Mouse (Mus musculus): ENCODE measurements around the gene Lypd3. TPM values are rescaled to one million over a fixed set of nuclear protein-coding genes. Genes with fewer than 3 reads are reported as not detected.

The Lypd3 gene
- polyA plus RNA-seq, 1 experiment: 0.48 TPM

DNA sequence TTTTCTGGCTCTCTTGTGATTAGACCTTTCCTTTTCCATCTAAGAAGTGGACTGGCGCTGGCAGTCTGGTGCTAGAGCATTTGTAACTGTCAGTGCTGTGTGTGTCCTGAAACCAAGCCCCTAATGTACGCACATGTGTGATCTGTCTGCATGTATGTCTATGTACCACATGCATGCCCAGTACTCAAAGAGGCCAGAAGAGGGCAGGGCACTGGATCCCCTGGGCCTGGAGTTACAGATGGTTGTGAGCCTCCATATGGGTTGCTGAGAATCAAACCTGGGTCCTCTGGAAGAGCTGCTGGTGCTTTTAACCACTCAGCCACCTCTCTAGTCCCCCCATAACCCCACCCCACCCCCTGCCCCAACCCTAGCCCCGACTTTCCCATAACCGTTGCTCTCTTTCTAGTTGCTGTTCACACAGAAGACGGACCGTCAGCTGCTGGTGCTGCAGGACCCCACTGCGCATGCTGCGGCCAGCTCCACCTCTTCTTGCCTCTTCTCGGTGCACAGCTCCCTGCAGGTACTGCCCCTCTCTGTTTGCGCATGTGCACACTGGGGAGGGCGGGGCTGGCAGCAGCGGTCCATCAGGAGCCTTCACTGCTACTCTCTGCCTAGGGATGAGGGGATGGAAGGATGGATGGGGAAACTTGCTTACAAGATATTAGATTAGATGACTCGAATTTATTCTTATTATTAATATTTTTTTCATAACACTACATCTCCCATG lies 16.5 kb upstream of the Lypd3 start:
- H3K9me3 ChIP-seq (replicated peaks; ENCODE audit: control insufficient read depth, insufficient read depth, low read length, poor library complexity, severe bottlenecking): no peaks in the 10 kb centered on the region
- TF ChIP-seq CTCF (IDR thresholded peaks at IDR 0.05; ENCODE audit: low read depth, low read length) (peak; percentile 54), POLR2A (IDR thresholded peaks at IDR 0.05; ENCODE audit: insufficient read depth, low read length) (no peak), EP300 (IDR thresholded peaks at IDR 0.05; ENCODE audit: insufficient read depth, low read depth, low read length) (no peak)
- H3K27ac ChIP-seq (ENCODE audit: insufficient read depth, low read length): no peak overlapping the region
- H3K27me3 ChIP-seq (ENCODE audit: control insufficient read depth, insufficient read depth, low read length, poor library complexity, severe bottlenecking): no peaks in the 10 kb centered on the region
- H3K4me1 ChIP-seq (ENCODE audit: control insufficient read depth, insufficient read depth, low read length): peaks cover 2% of the 10 kb centered on the region
- H3K36me3 ChIP-seq (ENCODE audit: control insufficient read depth, insufficient read depth, low read length, poor library complexity, severe bottlenecking): no peaks in the 10 kb centered on the region
- 0 out of 2 replicates have a peak overlapping the region, but pooled peaks have one; percentile 30 for H3K9ac ChIP-seq (ENCODE audit: low read depth, poor library complexity, severe bottlenecking)
- peak overlapping the region; percentile 49 for H3K4me3 ChIP-seq (ENCODE audit: low read depth, low read length)

DNA sequence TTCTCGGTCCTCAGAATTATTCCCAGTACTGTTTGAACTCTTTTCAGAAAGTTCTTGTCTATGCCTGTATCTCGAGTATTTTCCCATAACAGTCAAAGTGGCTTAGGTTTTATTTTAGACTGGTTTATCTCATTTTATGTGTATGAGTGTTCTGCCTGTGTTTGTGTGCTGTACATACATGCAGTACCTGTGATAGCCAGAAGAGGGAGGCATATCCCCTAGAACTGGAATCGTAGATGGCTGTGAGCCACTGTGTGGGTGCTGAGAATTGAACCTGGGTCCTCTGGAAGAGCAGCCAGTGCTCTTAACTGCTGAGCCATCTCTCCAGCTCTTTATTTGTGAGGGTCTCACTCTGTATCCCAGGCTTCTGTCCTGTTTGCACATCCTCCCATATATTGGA lies 15.2 kb upstream of the Lypd3 start:
- no peaks in the 10 kb centered on the region for H3K9me3 ChIP-seq (replicated peaks; ENCODE audit: control insufficient read depth, insufficient read depth, low read length, poor library complexity, severe bottlenecking)
- no peaks in the 10 kb centered on the region for H3K27me3 ChIP-seq (ENCODE audit: control insufficient read depth, insufficient read depth, low read length, poor library complexity, severe bottlenecking)
- H3K27ac ChIP-seq (ENCODE audit: insufficient read depth, low read length): no peak overlapping the region
- TF ChIP-seq CTCF (IDR thresholded peaks at IDR 0.05; ENCODE audit: low read depth, low read length) (peak; percentile 3), POLR2A (IDR thresholded peaks at IDR 0.05; ENCODE audit: insufficient read depth, low read length) (no peak)
- H3K4me3 ChIP-seq (ENCODE audit: low read depth, low read length): no peak overlapping the region
- no peaks in the 10 kb centered on the region for H3K36me3 ChIP-seq (ENCODE audit: control insufficient read depth, insufficient read depth, low read length, poor library complexity, severe bottlenecking)
- H3K9ac ChIP-seq (ENCODE audit: low read depth, poor library complexity, severe bottlenecking): no peak overlapping the region
- peaks cover 9% of the 10 kb centered on the region for H3K4me1 ChIP-seq (ENCODE audit: control insufficient read depth, insufficient read depth, low read length)

DNA sequence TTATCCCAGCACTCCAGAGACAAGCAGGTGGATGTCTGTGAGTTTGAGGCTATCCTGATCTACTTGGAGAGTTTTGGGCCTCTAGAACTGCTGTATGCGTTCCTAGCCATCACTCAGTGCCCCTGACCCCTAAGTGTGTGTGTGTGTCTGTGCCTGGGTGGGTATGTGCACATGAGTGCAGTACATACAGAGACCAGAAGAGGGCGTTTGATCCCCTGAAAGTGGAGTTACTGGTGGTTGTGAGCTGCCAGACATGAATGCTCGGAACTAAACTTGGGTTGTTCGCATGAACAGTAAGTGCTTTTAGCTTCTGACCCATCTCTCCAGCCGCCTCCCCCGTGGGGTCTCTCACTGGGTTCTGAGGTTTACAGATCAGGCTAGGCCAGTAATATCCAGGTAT lies 13.4 kb upstream of the Lypd3 start:
- H3K36me3 ChIP-seq (ENCODE audit: control insufficient read depth, insufficient read depth, low read length, poor library complexity, severe bottlenecking): no peaks in the 10 kb centered on the region
- H3K9me3 ChIP-seq (replicated peaks; ENCODE audit: control insufficient read depth, insufficient read depth, low read length, poor library complexity, severe bottlenecking): no peaks in the 10 kb centered on the region
- H3K4me1 ChIP-seq (ENCODE audit: control insufficient read depth, insufficient read depth, low read length): peaks cover 9% of the 10 kb centered on the region
- no peak overlapping the region for H3K4me3 ChIP-seq (ENCODE audit: low read depth, low read length)
- TF ChIP-seq EP300 (IDR thresholded peaks at IDR 0.05; ENCODE audit: insufficient read depth, low read depth, low read length) (no peak), CTCF (IDR thresholded peaks at IDR 0.05; ENCODE audit: low read depth, low read length) (peak; percentile 4), POLR2A (IDR thresholded peaks at IDR 0.05; ENCODE audit: insufficient read depth, low read length) (no peak)
- H3K27me3 ChIP-seq (ENCODE audit: control insufficient read depth, insufficient read depth, low read length, poor library complexity, severe bottlenecking): no peaks in the 10 kb centered on the region
- no peak overlapping the region for H3K9ac ChIP-seq (ENCODE audit: low read depth, poor library complexity, severe bottlenecking)
- H3K27ac ChIP-seq (ENCODE audit: insufficient read depth, low read length): no peak overlapping the region

DNA sequence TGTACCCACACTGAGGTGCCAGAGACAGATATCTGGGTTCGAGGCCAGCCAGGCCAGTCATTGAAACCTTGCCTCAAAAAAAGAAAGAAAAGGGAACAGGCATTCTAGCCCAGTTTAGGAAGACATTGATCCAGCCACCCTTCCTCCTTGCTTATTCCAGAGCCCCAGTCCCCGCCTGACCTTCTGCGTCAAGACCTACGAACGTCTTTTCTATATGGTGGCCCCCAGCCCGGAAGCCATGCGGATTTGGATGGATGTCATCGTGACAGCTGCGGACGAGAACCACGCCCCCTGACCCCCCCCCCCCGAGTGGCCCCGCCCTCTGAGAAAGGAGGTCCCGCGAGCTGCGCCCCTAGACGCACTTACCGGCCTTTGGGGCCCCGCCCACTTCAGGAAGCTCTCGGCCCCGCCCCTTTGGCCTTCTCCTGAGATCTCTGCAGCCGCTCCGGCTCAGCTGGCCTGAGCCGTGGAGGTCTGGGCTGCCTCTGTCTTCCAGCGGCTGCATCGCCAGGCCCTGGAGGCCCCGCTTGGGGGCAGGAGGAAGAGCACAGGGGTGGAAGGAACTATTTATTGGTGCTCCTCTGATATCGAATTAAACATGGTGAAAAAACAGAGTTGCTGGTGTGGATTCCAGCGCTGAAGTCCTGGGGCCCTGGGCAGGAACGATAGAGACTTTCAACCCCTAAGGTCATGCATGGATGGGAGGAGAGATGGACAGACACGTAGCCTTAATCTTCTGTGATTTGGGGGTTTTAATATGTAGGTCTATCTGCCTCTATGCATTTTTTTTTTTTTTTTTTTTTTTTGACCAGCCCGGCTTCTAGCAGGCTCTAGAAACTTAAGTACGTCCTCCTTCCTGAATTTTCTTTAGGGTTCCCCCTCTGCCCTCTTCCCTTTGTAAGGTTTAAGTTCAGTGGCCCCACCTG lies 7.4 kb upstream of the Lypd3 start:
- peaks cover 17% of the 10 kb centered on the region for H3K4me1 ChIP-seq (ENCODE audit: control insufficient read depth, insufficient read depth, low read length)
- H3K9ac ChIP-seq (ENCODE audit: low read depth, poor library complexity, severe bottlenecking): peak overlapping the region; percentile 32; the same call in 1 of the 2 replicates
- TF ChIP-seq CTCF (IDR thresholded peaks at IDR 0.05; ENCODE audit: low read depth, low read length) (no peak), POLR2A (IDR thresholded peaks at IDR 0.05; ENCODE audit: insufficient read depth, low read length) (peak; percentile 57)
- H3K36me3 ChIP-seq (ENCODE audit: control insufficient read depth, insufficient read depth, low read length, poor library complexity, severe bottlenecking): no peaks in the 10 kb centered on the region
- peak overlapping the region; percentile 31; the same call in 1 of the 2 replicates for H3K4me3 ChIP-seq (ENCODE audit: low read depth, low read length)
- H3K27ac ChIP-seq (ENCODE audit: insufficient read depth, low read length): no peak overlapping the region
- H3K9me3 ChIP-seq (replicated peaks; ENCODE audit: control insufficient read depth, insufficient read depth, low read length, poor library complexity, severe bottlenecking): no peaks in the 10 kb centered on the region
- no peaks in the 10 kb centered on the region for H3K27me3 ChIP-seq (ENCODE audit: control insufficient read depth, insufficient read depth, low read length, poor library complexity, severe bottlenecking)

DNA sequence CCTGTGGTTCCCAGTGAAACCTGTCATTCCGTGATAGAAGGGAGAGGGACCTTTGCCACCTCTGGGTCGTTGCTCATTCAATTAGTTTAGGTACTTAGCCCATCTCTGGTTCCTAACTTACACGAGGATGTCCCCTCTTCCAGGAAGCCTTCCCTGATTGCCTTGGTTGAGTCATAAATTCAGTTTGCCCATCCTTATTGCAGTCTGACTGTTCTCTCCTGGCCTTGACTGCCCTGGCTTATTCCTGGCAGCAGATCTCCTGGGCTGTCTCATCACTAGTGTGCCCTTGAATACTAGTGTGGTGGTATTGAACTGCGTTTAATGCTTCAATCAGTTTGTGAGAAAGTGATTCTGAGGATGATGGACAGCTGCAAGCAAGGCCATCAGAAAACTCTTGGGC lies 6.7 kb upstream of the Lypd3 start:
- Histone ChIP-seq H3K9ac (ENCODE audit: low read depth, poor library complexity, severe bottlenecking) (peak overlapping the region; percentile 32; the same call in 1 of the 2 replicates), H3K4me3 (ENCODE audit: low read depth, low read length) (no peak overlapping the region), H3K27ac (ENCODE audit: insufficient read depth, low read length) (peak overlapping the region; percentile 37; the same call in 1 of the 2 replicates), H3K4me1 (ENCODE audit: control insufficient read depth, insufficient read depth, low read length) (peaks cover 17% of the 10 kb centered on the region), H3K36me3 (ENCODE audit: control insufficient read depth, insufficient read depth, low read length, poor library complexity, severe bottlenecking) (no peaks in the 10 kb centered on the region), H3K27me3 (ENCODE audit: control insufficient read depth, insufficient read depth, low read length, poor library complexity, severe bottlenecking) (no peaks in the 10 kb centered on the region), H3K9me3 (replicated peaks; ENCODE audit: control insufficient read depth, insufficient read depth, low read length, poor library complexity, severe bottlenecking) (no peaks in the 10 kb centered on the region)
- no peak for TF ChIP-seq POLR2A (IDR thresholded peaks at IDR 0.05; ENCODE audit: insufficient read depth, low read length)
- TF ChIP-seq EP300 (IDR thresholded peaks at IDR 0.05; ENCODE audit: insufficient read depth, low read depth, low read length): no peak
- no peak for TF ChIP-seq CTCF (IDR thresholded peaks at IDR 0.05; ENCODE audit: low read depth, low read length)
